Mouse (Mus musculus): ENCODE results near the gene Lcp2.
"Not testable (repeated sequence)": the region's sequence is repeated elsewhere in the genome, so short reads cannot be mapped to it uniquely, and the experiment has no call there.

The Lcp2 gene

DNA sequence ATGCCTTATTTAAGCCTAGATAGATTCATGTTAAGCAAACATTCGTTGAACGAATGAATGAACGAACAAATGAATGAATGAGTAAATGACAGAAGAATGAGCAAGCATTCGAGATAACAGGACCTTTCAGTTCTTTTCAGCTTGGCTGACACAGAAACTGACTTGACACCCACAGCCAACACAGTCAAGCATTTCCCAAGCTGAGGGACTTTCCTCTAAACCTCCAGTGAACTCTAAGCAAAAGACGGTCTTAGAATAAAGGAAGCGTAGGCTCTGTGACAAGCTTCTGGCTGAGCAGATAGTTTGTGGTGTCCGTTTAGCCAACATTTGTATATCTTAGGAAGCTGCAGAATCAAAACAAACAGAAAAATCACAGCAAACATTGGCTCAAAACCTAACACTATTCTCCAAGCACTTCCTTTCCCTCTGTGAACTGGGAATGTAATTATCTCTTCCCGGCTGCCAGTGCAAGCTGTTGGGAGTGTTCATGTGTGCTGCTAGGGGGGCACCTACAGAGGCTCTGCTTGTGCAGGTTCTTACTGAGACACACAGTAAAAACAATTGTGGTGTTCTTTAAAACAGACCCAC, 39.5 kb downstream of the Lcp2 start:
- no peak for DNase-seq (ENCODE audit: low spot score)

DNA sequence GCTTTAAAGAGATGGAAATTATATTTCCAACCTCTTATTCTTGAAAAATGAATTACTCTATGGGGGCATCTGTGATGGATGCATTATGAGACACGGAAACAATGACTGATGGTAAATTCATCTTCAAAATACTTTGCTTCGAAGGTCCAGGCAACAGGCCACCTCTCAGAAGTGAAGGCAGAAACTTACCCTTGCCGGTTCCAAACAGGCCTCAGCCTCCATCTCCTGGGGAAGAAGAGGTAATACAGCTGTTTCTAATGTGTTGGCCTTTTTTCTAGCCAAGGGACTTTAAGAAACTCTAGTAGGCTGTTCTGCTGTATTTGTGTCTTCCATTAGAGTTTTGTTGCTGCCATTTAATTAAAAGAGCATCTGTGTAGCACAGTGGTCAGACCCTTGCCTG, 40.3 kb downstream of the Lcp2 start:
- DNase-seq (ENCODE audit: low spot score) = no peak

DNA sequence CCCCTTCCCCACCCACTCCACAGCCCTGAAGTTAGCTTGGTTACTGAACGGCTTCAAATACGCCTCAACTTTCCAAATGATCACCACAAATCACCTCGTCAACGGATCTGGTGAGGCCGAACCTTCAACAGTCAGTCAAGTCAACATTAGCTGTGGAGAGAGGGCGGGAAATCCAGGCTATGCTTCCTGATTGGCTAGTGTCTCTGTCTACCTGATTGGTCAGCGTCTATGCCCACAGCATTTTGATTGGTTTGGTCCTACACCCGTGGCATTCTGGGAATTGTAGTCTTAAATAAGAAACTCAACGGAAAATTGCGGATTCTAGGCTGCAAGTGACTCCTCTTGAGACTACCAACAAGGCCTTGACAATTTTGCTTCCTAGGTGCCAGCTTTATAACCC, 51.7 kb downstream of the Lcp2 start, which contains the start of gene 4930469K13Rik:
4930469K13Rik (minus strand) TSS at position 133 of the 400 bp plus-strand sequence.
- no peak for DNase-seq (ENCODE audit: low spot score)

DNA sequence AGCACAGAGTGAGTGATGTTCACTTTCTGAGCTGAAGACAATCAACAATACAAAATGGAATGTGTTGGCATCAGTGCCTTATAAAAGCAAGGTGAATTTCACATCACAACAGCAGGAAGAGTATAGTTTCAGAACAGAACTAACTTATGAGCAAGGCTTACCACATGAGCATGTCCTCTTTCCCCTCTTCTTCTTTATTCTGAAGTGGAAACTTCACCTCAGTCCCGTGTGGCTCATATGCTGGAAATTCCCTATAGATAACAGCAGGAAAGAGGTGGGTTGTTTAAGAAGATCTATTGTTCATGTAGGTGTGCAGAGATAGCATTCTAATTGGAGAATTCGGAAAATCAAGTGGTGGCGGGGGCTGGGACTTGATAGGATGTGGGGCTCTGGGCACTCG, 55.1 kb downstream of the Lcp2 start:
- no peak for DNase-seq (ENCODE audit: low spot score)

DNA sequence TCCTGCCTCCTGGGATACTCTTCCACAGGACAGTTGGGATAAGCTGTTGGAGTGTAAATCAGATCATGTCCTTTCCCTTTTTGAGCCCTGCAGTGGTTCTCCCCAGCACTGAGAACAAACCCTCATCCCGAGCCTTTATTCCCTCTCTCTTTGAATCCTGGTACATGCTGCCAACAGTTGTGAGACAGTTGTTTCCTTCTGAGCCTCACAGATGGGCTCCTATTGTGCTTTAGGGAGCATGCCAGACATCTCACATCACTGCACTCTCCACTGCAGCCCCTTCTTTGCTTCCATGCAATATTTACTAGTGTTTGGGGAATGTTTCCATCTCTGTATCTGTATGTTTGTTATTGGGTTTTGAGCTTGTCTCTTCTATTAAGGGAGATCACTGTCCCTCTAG, 58.2 kb downstream of the Lcp2 start:
- no peak for DNase-seq (ENCODE audit: low spot score)

DNA sequence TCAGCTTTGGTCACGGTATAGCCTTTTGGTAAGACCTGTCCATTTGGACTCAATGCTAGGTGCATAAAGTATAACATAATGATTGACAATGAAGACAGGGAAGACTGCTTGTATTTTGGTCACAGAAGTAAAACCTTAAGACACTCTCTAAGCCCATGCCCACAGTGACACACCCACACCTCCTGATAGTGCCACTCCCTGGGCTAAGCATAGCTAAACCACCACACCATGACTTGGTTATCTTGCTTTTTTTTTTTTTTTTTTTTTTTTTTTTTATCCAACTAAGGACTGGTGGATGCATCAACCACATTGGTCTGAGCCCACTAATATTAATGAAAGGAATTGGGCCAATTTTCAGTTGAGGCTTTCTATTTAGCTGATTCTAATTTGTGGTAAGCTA, 62.5 kb downstream of the Lcp2 start:
- DNase-seq (ENCODE audit: low spot score) = no peak

DNA sequence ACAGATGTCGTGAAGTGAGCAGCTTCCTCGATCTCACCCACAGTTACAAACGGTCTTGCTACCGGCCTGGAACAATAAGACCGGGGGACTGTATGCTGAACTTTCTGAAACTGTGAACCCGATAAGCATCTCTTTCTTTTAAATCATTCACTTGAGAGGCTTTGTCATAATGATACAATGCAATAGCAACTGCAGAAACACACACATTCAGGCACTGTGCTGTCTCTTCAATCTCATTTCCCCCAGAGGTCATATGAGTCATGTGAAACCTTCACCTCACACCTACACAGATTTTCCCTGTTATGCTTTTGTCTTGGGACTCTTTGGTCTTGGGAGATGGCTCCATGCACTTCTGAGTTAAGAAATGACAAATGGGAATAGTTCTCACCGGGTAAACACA, 65.2 kb downstream of the Lcp2 start:
- DNase-seq (ENCODE audit: low spot score) = no peak

DNA sequence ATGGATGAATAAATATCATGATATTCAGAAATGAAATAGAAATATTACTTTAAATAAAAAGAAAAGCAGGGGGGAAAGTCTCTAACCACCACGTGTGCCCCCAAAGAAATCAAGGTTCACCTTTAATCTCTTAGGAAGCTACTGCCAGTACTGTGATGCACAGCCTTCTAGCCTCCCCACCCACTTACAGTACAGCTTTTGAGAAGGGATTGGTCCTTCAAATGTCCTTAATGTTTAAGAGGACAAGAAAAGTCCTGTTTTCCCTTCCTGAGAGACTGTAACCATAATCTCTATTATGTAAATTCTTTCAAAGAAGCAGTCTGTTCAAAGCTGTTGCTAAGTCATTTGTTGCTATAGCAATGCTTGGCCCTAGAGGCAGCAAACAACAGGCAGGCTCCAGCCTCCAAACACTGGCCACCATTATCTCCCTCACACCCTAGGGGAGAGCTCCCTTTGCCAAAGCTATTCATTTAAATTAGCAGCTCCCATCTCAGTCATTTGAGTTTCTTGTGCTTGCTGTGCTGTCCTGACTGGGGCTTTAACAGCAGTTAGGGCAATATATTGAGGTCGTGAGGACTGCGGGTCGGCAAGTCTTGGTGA, 66.2 kb downstream of the Lcp2 start:
- no peak for DNase-seq (ENCODE audit: low spot score)

DNA sequence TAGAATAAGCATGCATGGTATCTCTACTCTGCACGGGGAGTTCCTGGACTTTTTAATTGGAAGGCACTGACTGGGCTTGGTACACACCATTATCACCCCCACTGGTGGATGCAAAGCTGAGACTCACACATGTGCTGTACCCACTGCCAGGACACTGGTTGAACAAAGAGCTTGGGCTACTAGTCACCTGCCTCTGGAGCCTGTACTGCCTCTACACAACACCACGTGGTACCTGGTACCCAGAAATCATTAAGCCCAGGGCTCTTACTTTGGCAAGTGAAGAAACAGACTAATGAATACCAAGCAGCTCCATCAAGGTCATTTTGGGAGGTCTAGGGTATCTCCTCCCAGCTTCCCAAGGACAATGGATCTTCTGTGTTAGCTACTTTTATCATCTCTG, 67.0 kb downstream of the Lcp2 start:
- no peak for DNase-seq (ENCODE audit: low spot score)

DNA sequence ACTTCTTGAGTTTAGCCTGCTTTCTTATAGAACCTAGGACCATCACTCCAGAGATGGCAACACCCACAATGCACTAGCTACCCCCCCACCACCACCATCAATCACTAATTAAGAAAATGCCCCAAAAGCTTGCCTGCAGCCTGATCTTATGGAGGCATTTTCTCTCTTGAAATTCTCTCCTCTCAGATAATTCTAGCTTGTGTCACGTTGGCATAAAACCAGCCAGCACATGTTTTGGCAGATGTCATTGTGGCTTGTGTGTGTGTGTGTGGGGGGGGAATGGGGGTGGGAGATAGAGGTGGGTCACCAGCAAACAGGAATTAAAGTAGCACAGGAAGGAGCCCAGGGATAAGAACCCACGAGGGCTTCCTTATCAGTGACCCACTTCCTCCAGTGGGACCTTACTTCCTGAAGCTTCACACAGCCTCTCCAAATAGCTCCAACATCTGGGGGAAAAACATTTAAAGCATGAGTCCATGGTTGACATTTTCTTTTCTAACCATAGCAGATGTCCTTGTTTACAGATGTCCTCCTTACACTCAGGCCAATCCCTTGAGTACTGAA, 69.9 kb downstream of the Lcp2 start:
- no peak for DNase-seq (ENCODE audit: low spot score)

DNA sequence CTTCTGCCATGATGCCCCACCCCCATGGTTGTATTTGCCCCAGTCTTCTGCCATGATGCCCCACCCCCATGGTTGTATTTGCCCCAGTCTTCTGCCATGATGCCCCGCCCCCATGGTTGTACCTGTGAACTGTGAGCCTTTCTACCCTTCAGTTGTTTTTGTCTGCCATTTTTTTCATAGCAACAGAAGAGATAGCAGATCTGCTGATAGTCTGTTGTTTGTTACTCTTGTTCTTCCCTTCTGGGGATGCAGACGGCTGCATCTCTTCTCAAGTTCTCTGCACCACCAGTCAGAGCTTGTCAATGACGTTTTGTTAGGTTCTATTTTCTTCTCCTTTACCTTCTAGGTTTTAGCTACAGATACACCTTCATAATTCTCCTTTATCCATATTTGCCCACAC, 70.9 kb downstream of the Lcp2 start:
- no peak for DNase-seq (ENCODE audit: low spot score)

DNA sequence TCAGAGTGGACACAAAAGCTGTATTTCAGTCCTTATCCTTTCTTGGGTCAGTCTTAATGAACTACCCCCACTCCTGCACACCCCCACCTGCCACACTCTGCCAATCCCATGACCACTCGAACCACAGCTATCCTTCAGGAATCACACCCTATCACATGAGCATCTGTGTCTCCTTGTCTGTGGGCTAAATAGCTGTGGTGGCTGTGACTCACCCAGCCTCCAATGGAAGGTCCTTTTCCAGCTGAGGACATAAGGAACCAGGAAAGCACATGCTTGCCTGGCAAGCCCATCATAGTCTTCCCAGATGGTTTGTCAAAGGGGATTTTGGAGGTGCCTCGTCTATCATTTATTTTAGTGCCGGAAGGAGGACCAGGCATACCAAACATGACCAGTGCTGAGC, 71.6 kb downstream of the Lcp2 start:
- DNase-seq (ENCODE audit: low spot score) = no peak

DNA sequence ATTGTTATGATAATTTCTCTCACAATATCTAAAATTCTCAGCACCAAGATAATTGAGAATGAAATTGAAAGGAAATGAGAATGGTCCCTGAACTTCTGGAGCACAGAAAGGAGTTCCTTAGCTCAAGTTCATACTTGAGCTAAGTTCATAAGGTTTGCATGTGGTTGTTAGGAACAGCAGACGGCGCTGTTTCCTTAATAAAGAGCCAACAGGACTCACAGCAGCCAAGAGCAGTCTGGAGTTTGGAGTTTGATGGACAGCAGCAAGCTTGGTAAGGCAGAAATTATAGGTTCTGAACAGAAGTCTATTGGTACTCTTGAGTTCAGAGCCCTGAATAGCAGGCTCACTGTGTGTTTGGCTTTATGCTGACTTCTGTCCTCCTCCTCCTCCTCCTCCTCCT, 76.4 kb downstream of the Lcp2 start:
- DNase-seq (ENCODE audit: low spot score) = no peak

DNA sequence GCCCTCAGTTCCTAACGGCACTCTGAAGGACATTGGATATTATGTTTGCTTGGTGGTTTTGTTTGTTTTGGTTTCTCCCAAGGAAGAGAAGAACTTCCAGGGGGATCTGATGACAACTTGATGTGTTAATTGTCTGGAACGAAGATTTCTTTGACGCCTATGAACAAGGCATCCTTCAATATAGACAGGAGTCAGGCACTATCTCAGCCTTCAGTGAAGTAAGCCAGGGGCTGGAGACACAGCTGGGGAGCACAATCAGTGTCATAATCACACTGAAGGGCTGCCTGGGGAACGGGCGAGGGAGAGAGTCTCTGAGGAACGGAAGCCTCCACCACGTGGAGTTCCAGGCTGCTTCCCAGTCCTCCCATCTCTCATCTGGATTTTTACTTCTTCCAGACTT, 78.1 kb downstream of the Lcp2 start:
- no peak for DNase-seq (ENCODE audit: low spot score)

DNA sequence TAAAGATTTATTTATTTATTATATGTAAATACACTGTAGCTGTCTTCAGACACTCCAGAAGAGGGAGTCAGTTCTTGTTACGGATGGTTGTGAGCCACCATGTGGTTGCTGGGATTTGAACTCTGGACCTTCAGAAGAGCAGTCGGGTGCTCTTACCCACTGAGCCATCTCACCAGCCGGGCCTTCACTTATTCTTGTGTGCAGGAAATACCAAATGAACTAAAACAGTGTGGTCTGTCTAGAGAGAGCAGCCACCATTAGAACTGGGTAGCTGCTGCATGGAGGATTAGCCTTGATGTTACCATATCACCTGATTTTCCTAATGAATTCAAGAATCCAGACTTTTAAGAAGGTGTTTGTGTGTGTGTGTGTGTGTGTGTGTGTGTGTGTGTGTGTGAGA, 79.0 kb downstream of the Lcp2 start:
- DNase-seq (ENCODE audit: low spot score) = not testable (repeated sequence)

DNA sequence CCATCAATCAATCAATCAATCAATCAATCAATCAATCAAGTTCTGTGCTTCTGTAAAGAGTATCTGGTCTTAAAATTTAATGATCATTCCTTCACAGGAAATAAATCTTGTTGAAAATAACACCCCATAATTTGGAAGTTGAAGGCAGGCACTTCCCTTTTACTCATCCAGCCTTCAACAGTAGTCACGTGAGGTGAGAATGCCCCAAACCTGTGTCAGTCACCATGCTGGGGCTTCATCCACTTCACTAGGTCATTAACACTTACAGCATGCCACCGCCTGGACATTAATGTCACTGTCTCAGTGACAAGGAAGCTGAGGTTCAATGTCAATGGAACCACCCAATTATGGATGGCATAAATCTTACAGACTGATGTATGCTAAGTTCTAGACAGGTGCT, 81.7 kb downstream of the Lcp2 start:
- DNase-seq (ENCODE audit: low spot score) = no peak

DNA sequence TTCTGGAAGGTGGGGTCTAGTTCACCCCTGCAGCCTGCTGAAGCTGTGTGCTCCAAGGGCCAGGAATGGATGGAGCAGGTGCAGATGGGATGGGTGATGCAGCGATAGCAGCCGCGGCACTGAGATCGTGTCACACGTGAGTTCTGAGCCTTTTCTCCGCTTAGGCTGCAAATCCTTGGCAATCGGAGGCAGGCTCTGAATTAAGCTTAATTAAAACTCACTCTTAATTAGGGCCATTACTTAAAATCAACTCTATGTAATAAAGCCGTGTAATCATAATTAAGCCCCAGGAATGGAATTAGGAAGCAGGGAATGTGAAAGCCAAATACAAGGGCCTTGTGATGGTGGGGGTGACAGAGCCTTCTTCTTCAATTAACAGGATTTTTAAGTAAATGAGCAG, 92.6 kb downstream of the Lcp2 start:
- DNase-seq (ENCODE audit: low spot score) = no peak

All from lung, postnatal 25 days (tissue).